Mouse (Mus musculus): ENCODE measurements around the gene Gpi1. TPM values are rescaled to one million over a fixed set of nuclear protein-coding genes. Genes with fewer than 3 reads are reported as not detected.

Gpi1 gene
- total and polyA plus RNA-seq, 3 experiments, result 270 to 1,355 (median 727) TPM

DNA sequence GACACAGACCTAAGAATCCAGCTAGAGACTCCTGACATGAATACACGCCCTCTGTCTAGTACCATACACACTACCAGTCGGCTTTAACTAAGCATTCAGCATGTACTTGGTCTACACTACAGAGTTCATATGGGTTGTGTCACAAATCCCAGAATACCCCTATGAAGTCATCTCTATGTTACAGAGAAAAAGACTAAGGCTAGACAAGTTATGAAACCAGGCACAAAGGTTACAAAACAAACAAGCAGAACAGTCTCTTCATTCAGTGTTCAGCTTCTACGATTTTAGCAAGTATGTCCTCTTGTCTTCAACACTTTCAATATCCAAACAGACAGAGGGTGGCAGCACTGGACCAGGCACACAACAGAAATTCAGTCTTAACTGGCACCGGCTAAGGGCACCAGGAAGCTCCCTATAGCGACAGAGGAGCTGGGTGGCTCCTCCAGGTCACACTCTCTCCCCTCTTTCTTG, 35.8 kb upstream of the Gpi1 start (continued):
- no peak for TF ChIP-seq MAZ (IDR thresholded peaks at IDR 0.05; ENCODE audit: low read depth, low read length)
- no peak for TF ChIP-seq NELFE (IDR thresholded peaks at IDR 0.05; ENCODE audit: low read depth, low read length)
- TF ChIP-seq POLR2AphosphoS5 (IDR thresholded peaks at IDR 0.05; ENCODE audit: borderline replicate concordance, low read depth, low read length), result no peak
- TF ChIP-seq ELF1 (IDR thresholded peaks at IDR 0.05; ENCODE audit: low read depth, low read length), result no peak
- TF ChIP-seq HCFC1 (IDR thresholded peaks at IDR 0.05; ENCODE audit: low read depth, low read length), result no peak
- TF ChIP-seq KAT2A (conservative IDR thresholded peaks at IDR 0.05; ENCODE audit: low read depth, low read length), result no peak
- no peak for TF ChIP-seq CHD1 (IDR thresholded peaks at IDR 0.05; ENCODE audit: low read depth, low read length)

DNA sequence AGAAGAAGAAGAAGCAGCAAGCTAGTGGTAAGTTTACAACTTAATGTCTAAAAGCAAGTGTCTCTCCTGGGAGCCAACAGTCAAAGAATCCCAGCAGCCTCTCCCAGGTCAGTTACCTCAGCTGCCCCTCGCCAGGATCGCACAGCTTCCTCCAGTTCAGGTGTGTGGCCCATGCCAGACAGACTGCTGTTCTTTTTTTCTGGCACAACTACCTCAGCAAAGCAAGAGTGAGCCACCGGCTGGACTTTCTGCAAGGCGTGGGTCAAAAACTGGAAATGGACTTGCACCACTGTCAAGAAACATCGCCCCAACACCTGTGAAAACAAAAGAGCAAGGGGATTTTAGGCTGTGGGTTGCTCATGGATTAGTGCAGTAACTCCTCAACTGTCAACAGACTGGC, 33.3 kb upstream of the Gpi1 start:
- no peaks in the 10 kb centered on the region for H3K9me3 ChIP-seq (replicated peaks; ENCODE audit: insufficient read depth, low read length)
- H3K4me3 ChIP-seq (ENCODE audit: control insufficient read depth in 1 of 2, insufficient read depth in 1 of 2, low read depth in 2 of 2, low read length in 2 of 2), result no peak overlapping the region
- no peak overlapping the region for H3K27ac ChIP-seq (ENCODE audit: control insufficient read depth, low read depth, low read length)
- no peak overlapping the region for H3K9ac ChIP-seq (ENCODE audit: control insufficient read depth, low read depth, low read length, poor library complexity, severe bottlenecking)
- peaks cover 0 to 3% of the 10 kb centered on the region in 2 experiments; a peak in 2 of 4 replicates for H3K36me3 ChIP-seq (ENCODE audit: control insufficient read depth in 1 of 2, insufficient read depth in 2 of 2, low read length in 2 of 2)
- peaks cover 0 to 2% of the 10 kb centered on the region in 2 experiments; a peak in 2 of 4 replicates for H3K4me1 ChIP-seq (ENCODE audit: control insufficient read depth in 1 of 2, insufficient read depth in 2 of 2, low read length in 2 of 2)
- no peaks in the 10 kb centered on the region for H3K79me2 ChIP-seq (ENCODE audit: control insufficient read depth, insufficient read depth, low read length, poor library complexity)
- no peak for DNase-seq (ENCODE audit: low read depth, low spot score)
- H3K27me3 ChIP-seq (ENCODE audit: control insufficient read depth in 1 of 2, insufficient read depth in 2 of 2, low read length in 2 of 2), result no peaks in the 10 kb centered on the region
- TF ChIP-seq ZMIZ1 (IDR thresholded peaks at IDR 0.05; ENCODE audit: low read depth, low read length) (no peak), NRF1 (IDR thresholded peaks at IDR 0.05; ENCODE audit: insufficient read depth, low read depth, low read length, poor library complexity, severe bottlenecking) (no peak), MAFK (IDR thresholded peaks at IDR 0.05; ENCODE audit: borderline replicate concordance, low read depth, low read length) (no peak), CTCF (IDR thresholded peaks at IDR 0.05 in 2 of 3, conservative IDR thresholded peaks at IDR 0.05 in 1 of 3; ENCODE audit: control insufficient read depth in 1 of 3, insufficient read depth in 1 of 3, low read depth in 2 of 3, low read length in 3 of 3, poor library complexity in 1 of 3, severe bottlenecking in 1 of 3) (no peak), GABPA (IDR thresholded peaks at IDR 0.05; ENCODE audit: low read depth, low read length) (no peak), TBP (IDR thresholded peaks at IDR 0.05; ENCODE audit: low read depth, low read length) (no peak), MXI1 (IDR thresholded peaks at IDR 0.05; ENCODE audit: low read depth, low read length) (no peak), BHLHE40 (IDR thresholded peaks at IDR 0.05; ENCODE audit: borderline replicate concordance, low read depth, low read length) (no peak), POLR2A (IDR thresholded peaks at IDR 0.05; ENCODE audit: control insufficient read depth in 1 of 2, insufficient read depth in 1 of 2, low read depth in 1 of 2, low read length in 2 of 2, poor library complexity in 1 of 2) (no peak), ZNF384 (IDR thresholded peaks at IDR 0.05; ENCODE audit: low read depth, low read length) (no peak), TAL1 (IDR thresholded peaks at IDR 0.05; ENCODE audit: low read length) (no peak), CHD2 (IDR thresholded peaks at IDR 0.05; ENCODE audit: low read length) (no peak), ETS1 (IDR thresholded peaks at IDR 0.05; ENCODE audit: low read depth, low read length) (no peak), CHD1 (IDR thresholded peaks at IDR 0.05; ENCODE audit: low read depth, low read length) (no peak), USF1 (IDR thresholded peaks at IDR 0.05; ENCODE audit: low read depth, low read length) (no peak), POLR2AphosphoS5 (IDR thresholded peaks at IDR 0.05; ENCODE audit: borderline replicate concordance, low read depth, low read length) (no peak), ZKSCAN1 (IDR thresholded peaks at IDR 0.05; ENCODE audit: low read depth, low read length) (no peak)

All from MEL (cell line).